Mouse (Mus musculus) erythroid progenitor cell, adult 5-6 weeks (primary cell): ENCODE results near the gene Cradd. TPM values are rescaled to one million over a fixed set of nuclear protein-coding genes. Genes with fewer than 3 reads are reported as not detected.

Experiments used
- ATAC-seq: replicated peaks from 2 replicates; pipeline ENCODE4 v1.8.0; 2016; ENCODE audit warnings: moderate number of reproducible peaks, mild to moderate bottlenecking, moderate TSS enrichment, inconsistent platforms; ENCODE audit not compliant: poor library complexity, low FRiP score, severe bottlenecking
- total RNA-seq, 2 experiments: library from RNA; stranded (forward) in 1 of 2; stranded (reverse) in 1 of 2; fragments of 150-400 nt in 1 of 2; fragments of 186-747, 209-891 nt in 1 of 2; gene quantifications; 2 replicates each; pipeline versions ENCODE4 v1.2.3 to v1.2.4; 2015 to 2017; ENCODE audit warnings: low replicate concordance in 2 of 2

Gene Cradd
- total RNA-seq, 2 experiments from 2014 or later: 0.84 to 1.5 TPM

DNA sequence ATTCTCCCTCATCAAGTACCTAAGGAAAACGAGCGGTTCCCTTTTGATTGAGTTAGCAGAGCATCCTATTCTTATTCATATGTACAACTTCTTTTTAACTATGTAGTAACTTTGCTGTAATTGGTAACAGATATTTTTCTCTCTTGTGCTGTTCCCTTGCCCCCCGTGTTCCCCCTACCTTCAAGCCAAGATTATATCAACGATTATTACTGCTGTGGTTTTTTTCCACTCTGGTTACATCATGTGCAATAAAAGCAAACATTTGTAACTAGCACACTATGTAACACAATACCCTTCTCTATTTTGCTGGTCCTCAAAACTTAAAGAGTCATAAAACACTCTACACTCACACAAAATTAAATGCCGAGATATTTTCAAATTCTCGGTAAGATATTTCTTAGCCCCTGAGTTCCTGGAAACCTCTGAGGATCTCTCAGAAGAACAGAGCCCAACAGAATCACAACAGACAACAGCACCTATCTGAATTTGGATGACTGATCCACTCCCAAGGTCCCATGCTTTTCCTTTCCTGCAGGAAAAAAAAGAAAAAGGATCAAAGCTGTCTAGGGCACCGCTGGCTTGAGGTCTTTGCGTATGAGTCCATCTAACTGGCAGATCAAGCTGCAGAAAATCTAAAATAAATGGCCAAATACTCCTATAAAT lies 68.8 kb downstream of the Cradd start:
- ATAC-seq: no peak

DNA sequence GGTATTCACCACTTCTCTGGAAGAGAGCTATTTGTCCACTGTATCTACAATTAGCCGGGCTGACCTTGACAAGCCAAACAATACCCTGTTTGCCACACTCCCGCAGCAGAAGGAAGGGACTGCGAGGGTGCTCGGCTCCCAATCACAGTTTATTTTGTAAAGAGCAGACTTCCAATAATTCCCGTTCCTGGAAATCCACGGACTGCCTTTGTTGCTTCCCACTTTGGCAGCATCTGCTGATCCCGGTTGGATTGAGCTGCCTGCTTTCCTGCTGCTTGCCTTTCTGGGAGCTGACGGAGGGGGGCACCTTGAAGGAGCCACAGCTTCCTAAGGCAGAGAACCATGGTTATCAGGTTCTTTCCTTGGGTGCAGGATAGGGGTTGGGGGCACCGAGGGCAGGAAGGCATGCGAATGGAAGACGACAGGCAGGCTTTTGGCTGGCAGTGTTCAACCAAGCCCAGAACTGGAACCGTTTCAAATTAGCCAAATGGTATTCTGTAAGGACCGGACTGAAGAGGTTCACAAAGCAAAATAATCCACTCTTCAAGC lies 69.4 kb downstream of the Cradd start:
- no peak for ATAC-seq

DNA sequence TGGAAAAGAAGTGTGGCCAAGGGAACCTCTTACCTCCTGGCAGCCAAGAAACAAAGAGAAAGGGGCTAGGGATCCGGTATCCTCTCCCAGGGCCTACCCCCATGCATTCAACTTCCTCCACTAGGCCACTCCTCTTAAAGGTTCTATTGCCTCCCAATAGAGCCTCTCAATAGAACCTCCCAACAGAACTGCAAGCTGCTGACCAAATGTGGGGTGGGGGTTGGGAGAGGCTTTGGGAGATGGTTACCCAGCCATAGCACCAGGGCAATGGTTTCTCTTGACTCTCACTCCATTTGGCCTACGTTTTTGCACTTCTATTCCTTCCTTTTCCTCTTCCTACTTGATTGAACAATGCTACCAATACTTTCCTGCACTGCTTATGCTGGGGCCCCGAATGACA lies 69.9 kb downstream of the Cradd start:
- ATAC-seq: no peak

DNA sequence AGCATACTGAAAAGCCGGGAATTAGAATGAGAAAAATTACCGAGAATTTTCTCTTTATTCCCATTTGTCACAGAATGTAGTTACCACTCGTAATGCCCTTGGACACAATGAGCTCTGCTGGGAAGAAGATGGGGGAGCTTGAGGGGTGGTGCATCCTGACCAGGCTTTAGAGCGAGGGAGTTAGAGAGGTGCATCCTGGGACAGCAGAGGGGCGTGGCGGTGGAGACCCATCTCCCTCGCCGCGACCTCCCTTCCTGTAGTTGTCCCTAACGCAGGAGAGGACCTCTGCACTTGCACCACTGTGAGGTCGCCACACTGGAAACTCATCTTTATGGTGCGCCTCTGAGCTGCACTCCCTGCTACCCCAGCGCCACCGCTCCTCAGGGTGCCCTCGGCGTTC lies 72.3 kb downstream of the Cradd start:
- no peak for ATAC-seq

DNA sequence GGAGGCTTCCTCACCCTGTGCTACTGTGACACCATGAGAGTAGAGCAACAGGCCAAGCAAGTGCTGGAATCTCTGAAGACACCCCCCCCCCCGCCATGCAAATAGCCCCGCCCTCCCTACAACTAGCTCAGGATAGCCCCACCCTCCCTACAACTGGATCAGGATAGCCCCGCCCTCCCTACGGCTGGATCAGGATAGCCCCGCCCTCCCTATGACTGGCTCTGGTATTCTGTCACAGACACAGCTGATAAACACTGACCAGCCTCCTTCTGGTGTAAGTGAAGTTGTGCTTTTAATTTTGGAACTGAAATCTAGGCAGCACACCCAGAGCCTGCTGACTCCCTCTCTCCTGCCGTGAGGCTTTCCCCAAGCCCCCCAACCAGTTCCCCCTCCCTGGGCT lies 75.6 kb downstream of the Cradd start:
- peak; percentile 52; the same call in 1 of the 2 replicates for ATAC-seq

DNA sequence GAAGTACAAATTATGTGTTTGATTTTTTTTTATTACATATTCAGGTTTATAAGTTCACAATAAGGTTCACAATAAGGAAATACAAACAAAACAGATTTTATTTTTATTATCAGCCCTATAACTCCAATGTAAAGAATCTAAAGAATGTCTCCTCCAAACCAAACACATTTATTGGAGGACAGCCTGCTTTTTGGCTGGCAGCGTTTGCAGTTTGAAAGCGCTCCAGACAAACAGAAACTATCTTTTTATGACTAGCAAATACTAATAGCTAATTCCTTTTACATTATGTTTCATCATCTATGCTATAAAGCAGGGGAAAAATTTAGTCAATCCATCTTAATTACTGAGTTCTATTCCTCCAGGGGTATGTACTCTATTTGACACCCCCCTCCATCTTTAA lies 77.2 kb downstream of the Cradd start:
- ATAC-seq: no peak

DNA sequence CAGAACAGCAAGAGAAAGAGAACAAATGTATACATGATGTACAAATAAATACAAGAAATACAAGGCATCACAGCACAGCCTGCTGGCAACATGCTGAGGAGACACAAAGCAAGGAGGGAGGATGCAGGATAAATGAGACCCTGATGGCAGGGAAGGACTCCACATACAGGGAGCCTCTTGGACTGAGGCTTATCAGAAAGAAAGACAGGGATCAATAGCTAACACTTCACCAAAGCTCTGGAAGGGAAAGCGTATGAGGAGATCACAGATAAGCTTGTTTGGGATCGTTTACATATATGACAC lies 78.3 kb downstream of the Cradd start:
- ATAC-seq: no peak

DNA sequence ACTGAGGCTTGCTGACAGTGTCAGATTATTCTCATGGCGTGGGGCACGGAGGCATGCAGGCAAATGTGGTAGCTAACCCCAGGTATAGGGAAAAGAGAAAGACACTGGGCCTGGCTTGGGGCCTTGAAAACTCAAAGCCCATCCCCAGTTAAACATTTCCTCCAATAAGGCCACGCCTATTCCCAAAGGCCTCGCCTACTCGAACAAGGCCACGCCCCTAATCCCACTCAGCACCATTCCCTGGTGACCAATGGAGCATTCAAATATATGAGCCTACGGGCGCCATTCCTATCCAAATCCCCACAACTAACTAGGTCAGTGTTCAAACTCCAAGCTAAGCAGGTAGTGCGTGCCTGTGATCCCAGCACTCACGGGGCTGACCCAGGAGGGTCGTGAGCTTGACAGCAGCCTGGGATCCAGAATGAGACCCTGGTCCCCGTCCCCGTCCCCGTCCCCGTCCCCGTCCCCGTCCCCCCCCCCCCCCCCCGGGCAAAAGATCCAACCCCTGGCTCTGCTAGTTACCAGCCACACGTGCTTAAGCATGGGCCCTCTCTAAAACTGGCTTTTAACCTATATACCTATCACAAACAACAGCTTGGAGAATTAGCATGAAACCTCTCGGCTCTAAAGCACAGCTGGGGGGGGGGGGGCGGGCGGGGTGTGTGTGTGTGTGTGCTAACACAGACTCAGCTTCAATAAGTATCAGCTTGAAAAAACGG lies 78.8 kb downstream of the Cradd start:
- ATAC-seq: no peak

DNA sequence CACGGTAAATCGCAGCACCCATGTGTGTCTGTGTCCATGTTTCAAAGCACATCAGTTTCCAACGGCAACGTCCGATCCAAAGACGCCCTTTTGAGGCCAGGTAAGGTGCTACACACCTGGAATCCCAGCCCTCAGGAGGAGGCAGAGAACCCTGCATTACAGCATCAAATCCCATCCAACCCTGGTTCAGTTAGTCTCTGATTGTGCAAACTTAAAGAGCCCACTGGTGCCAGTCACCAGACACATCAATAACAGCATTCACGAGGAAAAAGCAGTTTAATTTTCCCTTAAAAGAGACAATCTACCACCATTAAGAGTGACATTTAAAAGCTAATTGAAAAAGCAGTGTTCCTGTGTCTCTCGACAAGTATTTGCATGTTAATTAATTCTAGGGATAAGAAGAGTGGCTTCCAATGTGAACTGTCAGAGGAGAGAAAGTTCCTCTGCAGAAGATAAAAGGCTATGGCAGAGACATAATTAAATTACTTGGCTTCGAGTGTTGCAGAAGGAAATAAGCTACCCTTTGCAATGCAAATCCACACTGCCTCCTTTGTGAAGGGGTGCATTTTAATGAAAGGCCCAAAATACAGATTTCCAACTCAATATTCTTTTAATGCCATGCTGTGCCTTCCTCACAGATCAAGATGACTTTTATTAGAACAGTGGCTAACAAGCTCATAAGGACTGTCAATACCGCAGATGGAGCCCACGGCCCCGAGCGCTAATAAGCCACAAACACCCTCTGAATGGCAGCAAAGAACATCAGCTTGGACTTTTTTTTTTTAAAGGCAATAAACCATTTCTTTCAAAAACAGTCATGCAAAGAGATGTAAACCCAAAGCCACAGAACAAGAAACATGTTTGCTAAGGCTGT lies 84.5 kb downstream of the Cradd start:
- no peak for ATAC-seq

DNA sequence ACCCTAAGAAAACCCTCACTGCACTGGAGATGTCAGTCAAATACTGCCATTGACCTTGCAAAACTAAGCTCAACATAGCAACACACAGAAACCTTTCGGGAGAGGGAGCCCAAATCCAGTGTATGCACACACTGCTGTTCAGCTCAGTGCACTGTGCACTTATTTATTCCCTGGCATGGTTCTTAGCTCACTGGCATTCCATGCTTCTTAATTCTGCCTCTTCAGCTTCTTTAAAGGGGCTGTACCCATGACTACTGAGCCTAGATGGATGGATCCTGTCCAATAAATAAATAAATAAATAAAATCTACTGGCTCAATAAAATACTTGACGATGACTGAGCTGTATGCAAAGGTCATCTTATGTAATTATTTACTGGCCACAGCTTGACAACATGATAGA lies 85.3 kb downstream of the Cradd start:
- ATAC-seq: no peak

DNA sequence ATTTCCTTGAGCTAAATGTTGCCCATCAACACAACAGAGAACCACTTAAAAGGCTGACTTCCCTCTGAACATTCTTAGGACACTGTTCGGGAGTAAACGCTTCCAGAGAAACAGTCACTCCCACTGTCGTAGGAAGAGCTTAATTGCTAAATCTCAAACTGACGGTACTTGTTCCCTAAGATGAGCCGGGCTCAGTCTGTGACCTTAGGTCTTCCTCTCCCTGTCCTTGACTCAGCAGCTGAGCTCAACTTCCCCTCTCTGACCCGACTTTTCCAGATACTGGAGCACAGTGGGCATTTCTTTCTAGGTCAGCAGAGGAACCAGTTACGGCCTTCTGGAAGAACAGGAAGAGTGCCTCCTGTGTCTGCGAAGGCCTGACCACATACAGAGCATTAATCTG lies 87.7 kb downstream of the Cradd start:
- no peak for ATAC-seq

DNA sequence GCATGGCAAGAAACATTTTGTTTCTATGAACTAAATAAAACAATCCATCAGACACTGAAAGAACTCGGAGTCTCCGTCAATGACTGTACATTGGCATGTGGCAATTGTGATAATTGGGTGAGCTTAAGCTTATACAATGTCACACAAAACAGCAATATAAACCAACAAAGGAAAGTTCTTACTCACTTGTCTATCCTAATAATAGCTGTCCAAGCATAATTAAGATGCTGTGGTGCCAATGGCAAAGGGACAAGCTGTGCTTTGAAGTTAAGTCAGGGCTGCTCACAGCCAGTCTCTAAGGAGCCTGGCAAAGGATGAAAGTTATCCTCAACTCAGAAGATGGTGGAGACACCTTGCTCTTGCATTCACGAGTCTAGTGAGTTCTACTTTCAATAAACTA lies 89.3 kb downstream of the Cradd start:
- no peak for ATAC-seq

DNA sequence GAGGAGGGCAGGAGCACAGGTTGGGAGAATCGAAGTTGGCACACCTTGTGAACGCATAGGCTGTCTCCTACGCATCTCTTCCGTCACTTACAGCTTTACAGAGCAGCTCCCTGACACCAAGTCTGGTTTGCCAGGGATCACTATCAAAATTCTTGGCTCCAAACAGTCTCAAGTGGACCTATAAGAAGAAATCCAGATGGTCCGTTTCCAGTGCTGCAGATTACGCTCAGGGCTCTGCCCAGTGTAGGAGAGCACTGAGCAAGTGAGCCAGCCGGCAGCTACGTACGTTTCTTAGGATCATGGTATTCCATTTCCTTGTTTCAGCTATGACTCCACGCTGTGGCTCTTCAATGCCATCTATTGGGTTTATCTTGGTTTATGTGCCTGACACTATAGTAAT lies 90.9 kb downstream of the Cradd start:
- no peak for ATAC-seq

DNA sequence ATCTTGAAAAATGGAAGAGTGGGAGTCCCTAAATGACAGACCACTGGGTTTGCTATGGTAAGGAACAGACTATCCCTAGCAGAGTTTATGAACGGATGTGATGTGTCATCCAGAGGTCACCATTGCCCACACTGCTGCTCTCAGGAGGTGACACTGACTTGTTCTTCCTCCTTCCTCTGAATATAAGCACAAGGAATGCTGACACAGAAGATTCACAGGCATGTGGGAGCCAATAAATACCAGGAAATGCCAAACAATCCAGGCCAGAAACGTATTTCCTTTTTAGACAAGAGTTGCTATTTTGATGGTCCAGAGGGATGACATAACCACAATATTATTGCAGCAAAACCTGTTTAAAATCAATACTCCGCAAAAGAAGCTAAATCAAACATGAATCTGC lies 91.4 kb downstream of the Cradd start:
- no peak for ATAC-seq

DNA sequence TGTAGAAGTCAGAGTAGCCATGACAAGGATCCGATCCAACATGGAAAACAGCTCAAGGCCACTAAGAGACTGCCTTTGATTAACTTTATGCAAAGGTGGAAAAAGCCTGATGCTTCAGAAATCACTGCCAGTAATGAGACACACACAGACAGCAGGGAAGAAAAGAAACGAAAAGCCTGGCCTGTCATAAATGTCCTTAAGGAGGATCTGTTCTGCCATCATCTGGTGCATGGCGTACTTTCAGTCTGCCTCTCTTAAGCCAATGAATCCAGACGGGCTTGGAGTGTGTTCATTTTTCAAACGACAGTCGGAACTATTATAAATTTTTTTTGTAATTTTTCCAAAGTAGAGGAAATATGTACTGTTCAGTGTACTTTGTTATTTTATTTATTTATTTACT lies 95.7 kb downstream of the Cradd start:
- no peak for ATAC-seq

DNA sequence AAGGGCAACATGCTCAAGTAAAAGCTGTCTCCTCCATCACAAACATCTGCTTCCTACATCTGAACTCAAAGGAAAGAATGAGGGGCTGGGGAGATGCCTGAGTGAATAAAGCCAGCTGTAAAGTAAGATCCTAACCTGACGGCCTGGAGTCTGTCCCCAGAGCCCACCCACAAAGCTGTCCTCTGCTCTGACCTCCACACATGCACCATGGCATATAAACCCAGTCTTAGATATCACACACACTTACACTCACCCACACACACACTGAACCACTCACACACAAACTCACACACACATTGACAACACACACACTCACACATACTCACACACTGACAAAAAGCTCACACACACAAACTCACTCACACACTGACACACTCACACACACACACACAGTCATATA lies 96.3 kb downstream of the Cradd start:
- no peak for ATAC-seq

DNA sequence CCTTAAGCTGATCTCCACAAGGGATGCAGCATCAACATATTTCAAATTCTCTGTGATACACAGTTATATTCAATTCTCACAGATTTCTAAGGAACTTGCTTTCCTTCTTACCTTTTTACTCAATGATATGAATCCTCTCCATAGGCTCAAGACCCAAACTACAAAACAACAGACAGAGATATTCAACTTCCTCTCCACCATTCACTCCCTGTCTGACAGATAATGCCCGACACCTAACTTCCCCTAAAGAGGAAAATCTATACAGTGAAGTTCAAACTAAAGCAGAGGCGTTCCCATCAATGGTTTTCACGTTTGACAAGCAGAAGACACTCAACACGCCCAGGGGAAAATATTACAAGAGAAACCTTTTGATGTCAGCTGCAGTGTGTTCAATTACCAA lies 97.2 kb downstream of the Cradd start:
- no peak for ATAC-seq

DNA sequence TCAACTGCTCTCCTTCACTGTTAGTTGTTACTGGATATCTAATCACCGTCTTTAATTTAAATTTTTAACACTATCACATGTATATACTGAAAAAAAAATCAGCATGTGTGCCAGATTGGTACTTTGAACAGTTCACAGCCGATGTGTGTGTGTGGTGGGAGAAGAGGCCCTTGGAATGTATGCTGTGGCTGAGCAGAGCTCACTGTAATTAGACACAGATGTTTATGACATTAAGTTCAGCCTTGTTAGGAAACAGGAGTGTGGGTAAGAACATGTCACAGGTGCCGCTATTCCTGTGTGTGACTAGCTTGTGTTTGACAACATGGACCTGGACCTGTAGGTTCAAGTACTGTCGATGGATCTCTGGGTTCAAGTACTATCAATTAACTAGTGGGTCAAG lies 98.9 kb downstream of the Cradd start:
- no peak for ATAC-seq

DNA sequence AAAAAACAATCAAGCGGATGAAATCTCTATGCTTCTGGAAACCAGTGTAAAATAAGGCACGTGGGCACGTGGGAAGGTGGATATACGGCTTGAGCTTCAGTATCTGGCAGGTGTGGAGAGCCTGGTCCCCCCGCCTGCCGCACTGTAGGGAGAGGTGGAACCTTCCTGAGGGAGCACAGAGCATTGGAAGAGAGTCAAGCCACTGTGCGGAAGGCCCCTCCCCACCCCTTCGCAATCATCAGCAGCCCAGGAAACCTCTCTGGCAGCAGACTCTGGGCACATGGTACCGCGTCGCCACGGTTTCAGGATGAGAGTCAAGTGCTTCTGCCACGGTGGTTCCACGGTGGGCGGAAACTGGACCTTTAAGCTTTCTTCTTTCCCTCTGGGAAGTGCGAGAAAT lies 100.7 kb downstream of the Cradd start:
- ATAC-seq: no peak

DNA sequence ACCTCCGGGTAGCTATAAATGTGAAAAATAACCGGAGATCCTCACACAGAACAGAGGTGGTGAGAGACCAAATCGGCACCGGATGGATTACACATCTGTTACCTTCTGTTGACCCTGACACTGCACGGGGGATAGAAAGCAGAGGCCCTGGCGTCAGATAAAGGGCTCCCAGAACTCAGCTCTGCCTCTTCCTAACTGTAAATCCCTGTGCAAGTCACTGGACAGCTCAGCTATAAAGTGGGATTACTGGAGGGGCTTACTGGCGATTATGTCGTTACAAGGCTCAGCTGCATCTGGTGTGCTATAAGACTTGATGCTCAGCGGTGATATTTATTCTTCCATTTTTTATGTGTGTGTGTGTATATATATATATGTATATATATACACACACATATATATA lies 102.0 kb downstream of the Cradd start:
- ATAC-seq: no peak

DNA sequence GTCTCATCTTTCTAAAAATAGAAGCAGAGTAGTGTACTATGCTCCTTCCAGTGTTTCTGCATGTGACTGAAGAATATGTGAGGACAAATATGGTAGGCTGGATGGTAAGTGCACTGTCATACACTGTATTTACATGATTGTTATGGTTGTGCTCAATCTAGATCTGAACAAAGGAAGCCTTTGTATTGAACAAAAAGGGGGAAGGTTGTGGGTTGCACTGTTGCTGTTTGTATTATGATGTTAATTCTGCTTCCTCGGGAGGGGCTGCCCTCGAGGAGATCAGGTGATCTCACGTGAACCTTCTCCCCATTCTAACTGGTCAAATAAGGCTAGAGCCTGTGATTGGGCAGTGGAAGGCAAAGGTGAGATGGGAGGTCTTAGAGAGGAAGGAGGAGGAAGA lies 103.4 kb downstream of the Cradd start:
- no peak for ATAC-seq
